Mouse (Mus musculus) kidney, adult 9 months (tissue): ENCODE results near the gene Zdhhc9.

ENCODE experiments used
- DNase-seq: peaks from one replicate; pipeline ENCODE4 v3.0.0; 2022

Gene Zdhhc9

DNA sequence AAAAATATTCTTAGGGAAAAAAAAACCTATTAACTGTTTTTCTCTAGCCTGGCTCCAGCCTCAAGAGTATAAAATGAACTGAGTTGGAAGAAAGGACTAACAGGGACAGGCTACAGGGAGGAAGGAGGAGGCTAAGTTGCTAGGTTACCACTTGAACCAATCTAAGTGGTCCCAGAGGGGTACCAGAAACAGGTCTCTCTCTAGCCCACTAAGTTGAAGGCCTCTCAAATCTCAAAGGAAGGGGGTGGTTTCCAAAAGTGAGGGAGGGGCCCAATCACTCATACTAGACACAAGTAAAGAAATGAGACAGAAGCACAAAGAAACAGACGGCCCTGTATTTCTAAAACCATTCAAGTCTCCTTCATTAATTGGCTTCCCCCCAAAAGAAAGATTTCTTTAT lies 38.8 kb downstream of the Zdhhc9 start:
- DNase-seq = no peak

DNA sequence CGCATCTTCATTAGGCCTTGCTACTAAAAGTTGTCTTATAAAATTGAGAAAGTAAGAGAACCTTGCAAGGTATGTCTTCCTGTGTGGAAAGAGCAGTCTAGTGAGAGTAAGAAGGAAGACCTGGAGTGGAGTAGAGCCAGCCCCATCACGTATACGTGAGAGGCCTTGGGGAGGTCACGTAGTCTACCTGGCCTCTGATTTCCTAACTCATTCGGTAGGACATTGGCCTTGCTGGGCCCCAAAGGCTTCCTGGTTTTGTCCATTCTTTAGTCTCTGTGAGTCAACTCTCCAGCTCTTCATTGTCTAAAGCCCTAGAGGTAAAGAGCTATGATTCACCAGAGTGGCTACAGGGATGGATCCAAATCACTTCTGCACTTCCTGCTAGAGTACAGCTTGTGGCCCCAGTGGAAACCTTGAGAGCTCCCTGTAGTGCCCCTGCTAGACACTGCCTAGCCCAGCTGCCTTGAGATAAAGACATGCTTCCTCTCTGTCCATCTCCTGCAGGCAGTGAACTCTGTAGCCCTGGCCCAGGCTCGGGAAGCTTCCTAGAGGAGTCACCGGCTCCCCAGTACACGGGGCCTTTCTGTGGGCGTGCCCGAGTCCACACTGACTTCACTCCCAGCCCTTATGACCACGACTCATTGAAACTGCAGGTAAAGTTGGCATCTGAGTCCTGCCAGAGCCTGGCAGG lies 50.3 kb downstream of the Zdhhc9 start:
- DNase-seq = no peak

DNA sequence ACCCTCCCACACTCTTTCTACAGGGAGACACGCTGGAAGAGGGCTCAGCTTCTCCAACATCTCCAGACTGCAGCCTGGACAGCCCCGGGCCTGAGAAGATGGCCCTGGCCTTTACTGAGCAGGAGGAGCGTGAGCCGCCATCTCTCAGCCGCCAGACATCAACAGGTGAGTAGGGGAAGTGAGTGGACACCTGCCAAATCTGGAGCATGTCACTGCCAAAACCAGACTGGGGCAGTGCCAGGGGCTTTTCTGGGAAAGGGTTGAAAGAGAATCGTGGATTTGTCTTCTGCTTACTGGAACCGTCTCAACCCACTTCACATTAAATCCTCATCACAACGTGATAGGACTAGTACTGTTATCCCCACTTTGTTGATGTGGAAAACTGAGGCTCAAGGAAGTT lies 51.3 kb downstream of the Zdhhc9 start:
- DNase-seq = no peak

DNA sequence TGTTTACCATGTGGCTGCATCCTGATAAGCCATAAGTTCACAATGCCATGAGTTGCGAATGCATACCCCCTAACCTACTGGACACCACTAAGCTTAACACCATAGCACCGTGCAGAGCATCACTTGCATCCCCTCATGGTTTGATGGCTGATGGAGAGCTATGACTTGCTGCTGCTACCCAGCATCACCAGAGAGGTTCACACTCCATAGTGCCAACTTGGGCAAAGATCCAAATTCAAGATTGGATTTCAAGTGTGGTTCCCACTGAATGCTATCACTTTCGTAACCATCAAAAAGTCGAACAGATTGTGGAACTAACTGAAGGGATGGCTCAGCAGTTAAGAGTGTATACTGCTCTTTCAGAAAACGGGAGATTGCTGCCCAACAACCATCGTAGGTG lies 53.2 kb downstream of the Zdhhc9 start:
- DNase-seq = no peak

DNA sequence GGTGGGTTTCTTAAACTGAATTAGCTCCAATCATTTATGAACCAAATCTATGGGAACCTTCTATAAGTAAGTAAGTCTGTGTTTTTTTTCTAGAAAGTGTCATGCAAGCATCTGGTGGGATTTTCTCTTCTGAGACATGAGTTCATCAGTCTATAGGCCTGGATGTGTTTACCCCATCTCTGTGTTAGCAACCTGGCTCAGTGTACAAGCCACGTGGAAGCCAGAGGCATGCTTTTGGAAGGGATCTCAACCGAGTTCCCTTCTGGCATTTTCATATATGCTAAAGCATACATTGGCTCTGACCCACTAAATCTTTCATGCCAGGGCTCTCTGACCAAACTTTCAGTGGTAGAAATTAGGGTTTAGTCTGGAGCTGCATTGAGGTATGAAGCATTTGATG lies 54.7 kb downstream of the Zdhhc9 start:
- DNase-seq = no peak

DNA sequence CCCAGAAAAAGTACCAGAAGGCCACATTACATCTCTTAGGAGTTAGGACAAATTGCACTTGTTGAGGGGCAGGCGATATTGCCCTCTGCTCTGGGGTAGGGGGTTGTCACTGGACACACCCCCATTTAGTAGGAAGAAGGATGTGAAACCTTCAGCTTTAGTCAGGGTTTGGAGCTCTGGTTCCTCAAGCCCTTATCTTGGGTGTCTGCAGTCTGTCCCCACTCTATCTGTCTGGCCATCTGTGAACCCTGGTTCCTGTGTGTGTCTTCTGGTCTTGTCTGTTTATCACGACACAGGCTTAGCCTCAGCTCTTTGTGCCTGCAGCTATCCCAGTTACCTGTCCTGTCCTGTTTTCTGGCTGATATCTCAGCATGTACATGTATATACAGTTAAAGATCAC lies 55.3 kb downstream of the Zdhhc9 start:
- no peak for DNase-seq

DNA sequence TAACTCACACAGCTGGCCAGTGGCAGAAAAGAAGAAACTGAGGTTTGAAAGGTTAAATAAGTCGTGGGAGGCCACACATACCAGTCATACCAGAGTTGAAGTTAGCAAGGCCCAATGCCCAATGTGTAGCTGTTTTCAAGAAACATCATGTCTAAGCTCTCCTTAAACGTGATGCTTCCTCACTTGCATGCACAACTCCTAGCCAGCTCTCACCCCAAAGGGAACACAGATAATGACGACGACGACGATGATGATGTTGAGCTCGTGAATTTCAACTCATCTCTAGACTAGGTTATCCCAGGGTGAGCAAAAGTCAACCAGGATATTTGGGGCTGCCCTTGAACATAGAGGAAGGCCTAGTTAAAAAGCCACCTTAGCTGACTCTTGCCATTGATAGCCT lies 56.6 kb downstream of the Zdhhc9 start:
- no peak for DNase-seq

DNA sequence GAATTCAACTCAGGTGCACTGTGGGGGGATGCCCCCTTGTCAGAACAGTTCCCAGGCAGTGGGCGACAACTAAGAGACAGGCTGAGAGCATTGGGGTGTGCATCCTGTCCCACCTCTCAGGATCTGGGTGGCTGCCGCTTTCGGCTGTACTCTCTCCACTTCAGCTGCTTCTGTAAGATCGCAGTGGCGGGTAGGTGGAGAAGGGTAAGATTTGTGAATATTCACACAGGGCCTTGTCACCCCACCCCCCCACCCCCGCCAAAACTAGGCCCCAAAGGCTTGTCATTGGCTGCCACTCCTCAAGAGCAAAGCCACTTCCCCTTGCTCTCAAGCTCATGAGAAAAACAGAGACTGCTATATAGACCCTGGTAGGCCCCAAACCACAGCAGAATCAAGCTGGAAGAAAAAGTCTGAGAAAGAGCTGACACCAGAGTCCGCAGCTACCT lies 60.9 kb downstream of the Zdhhc9 start:
- DNase-seq = no peak

DNA sequence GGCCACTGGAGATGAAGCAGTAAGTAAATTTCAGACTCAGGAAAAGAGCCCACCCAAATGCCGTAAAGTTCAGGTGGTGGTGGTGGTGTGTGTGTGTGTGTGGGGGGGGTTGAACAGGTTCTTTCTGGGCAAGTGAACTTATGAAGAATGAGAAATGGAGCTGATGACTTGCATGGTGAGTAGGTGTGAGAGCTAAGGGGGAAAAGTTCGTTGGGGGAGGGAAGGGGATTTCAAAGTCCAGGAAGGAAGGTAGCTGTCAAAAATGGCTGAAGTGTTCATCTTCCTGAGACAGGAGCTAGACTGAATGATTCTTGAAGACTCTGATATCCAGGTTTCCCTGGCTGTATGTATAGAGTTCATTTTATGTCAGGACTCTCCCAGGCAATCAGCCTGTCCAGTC lies 61.5 kb downstream of the Zdhhc9 start:
- no peak for DNase-seq

DNA sequence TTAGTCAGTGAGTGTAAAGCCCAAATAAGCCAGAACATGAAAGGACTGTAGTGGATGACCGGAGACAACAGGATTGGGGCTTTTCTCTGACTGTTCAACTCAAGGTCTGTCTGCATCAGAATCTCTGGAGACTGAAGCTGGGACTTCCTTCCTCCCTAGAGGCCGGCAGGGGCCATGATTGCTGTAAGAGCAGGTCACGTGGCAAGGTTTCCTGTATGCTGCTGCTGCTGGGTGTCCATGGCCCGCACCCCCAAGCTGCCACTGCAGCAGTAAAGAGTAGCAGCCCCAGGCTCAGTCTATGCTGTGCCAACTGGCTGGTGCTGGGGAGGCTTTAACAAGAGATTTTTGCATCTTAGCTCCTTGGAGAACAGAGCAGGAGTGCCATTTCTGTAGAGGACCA lies 62.4 kb downstream of the Zdhhc9 start, which contains the start of gene Sash3:
Gene Sash3, plus strand, starts transcription at position 175 of the 400 bp plus-strand sequence.
- DNase-seq = peak; percentile 13

DNA sequence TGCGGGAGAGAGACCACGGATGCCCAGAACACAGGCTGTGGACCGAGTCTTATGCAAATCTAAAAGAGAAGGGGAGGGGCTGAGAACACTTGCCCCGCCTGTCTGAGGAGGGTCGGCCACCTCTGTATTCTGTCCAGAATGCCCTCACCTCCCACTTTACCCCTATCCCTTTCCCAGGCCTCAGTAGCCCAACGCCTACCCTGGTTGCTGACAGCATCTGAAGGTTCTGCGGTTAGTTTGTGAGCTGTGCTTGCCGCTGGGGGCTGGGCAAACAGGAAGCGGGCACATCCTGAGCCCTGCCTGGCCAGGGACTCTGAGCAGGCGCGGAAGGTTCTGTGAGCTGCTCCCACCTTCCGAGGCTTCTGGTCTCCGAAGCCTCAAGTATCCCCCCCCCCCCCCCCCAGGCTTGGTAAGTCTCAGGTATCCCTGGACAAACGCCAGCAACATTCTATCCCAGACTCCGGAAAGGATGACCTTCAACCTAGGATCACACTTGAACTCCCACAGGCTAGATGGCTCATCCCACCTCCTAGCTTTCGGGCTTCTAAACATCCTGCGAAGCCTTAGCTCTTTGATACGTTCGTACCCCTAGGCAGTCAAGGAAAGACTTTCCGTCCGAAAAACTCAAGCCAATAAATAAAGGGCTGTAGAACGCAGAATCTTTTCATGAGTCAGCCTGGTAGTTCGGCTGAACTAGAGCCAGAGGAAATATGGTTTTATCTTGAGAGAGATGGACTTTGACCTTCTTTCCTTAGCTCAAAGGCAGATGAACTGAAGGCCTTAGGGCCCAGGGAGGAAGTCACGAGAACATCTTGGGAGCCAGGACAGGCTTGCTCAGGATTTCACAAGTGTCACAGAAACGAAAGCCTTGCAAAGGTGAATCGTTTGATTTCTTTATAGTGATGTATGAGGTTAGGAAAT lies 65.0 kb downstream of the Zdhhc9 start:
- peak; percentile 46 for DNase-seq

DNA sequence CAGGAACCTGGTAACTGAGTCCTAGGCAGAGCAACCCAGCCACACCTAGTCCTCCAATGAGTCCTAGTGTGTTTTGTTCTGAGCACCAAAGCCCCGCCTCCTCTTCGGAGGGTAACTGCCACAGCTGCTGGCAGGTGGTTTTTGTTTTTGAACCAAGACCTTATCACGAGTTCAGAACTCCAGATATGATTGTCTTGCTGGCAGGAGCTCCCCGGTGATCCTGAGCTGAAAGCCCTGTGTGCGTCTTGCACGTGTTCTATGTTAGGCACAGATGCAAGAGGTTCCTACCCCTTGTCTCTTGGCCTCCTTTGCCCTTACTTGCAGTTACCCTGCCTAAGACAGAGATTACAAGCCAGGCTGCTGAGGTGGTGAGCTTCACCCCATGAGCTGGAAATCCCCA lies 67.2 kb downstream of the Zdhhc9 start:
- DNase-seq = no peak

DNA sequence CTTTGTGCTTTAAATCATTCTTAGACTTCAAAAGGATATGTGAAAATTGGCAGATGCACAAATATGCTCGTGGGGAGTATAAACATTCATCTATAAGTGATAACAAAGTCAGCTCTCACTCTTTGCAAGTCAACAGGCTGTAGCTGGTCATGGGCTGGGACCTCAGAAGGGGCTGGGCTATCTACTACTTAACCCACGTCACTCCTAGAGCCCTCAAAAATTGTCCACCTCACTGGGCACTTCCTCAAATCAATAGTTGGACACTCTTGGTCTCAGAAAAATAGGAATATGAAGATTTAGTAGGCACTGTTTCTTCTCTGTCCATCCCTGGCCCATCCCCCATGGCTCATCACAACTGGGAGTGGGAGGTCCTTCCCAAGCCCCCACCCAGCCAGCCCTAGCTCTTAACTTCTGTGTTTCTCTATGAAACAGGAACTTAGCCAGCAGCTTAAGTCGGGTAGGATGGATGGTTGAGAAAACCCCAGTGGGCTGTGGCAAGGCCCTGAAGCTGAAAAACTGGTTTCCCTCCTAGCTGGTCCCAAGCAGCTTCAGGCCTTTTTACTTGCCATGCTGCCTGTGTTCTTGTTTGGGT lies 68.3 kb downstream of the Zdhhc9 start:
- DNase-seq = no peak

DNA sequence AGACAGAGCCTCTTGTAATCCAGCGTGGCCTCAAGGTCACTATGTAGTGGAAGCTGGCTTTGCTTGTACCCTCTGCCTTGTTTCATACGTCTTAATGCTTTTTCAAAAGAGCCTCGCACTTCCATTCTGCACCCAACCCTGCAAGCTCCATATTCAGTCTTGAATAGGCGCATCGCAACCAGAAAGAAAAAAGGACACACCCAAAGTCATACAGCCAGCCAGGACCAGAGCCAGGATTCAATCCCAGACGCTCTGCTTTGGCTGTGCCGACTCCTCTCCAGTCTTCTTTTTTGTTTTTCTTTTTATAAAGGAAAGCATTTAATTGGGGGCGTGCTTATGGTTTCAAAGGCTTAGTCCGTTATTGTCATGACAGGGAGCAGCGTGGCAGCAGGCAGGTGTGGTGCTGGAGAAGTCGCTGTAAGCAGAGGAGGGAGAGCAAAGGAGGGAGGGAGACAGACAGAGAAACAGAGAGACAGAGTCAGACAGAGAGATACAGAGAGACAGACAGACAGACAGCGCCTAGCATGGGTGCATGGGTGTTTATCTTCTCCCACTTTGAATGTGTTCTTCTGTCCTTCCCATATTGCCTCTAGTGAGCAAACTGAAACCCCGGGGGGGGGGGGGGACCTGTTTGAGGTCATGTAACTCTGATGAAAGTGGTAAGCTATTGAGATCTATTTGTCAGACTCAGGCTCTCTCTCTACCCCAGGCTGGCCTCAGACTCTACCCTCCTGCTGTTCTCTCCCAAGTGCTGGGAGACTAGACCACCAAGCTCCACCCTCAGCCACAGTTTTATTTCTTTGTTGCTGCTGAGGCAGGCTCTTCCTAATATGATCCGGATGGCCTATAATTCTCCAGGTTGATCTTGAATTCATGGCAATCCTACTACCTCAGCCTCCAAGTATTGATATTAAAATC lies 69.1 kb downstream of the Zdhhc9 start:
- no peak for DNase-seq

DNA sequence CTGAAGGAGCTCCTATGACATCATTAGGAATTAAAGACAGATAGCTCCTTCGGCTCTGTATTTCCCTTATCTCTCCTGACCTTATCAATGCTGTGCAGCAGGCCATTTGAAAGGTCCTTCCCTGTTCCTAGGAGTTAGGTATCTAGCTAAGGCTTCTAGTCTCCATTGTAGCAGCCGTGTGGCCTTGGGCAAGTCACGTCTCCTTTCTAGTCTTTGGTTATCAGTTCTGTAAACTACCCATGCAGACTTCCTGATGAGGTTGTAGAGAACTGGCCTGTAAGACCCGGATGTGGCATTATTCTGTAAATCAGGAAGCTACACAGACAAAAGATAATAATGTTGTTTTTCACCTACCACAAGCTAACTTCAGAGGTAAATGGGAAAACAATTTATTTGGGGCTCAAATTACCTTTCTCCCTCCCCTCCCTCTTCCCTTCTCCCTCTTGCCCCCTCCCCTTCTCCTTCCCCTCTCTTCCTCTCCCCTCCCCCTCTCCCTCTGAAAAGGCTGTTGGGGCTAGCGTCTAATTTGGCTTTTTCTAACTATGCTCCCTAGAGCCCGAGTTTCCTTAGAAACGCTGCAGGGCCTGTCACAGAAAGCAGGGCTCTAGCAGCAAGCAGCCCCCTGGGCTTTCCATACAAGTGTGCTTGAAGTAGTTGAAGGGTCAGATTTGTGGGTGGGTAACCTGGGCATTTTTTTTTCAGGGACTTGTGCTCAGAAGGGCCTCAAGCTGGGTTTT lies 70.0 kb downstream of the Zdhhc9 start:
- no peak for DNase-seq

DNA sequence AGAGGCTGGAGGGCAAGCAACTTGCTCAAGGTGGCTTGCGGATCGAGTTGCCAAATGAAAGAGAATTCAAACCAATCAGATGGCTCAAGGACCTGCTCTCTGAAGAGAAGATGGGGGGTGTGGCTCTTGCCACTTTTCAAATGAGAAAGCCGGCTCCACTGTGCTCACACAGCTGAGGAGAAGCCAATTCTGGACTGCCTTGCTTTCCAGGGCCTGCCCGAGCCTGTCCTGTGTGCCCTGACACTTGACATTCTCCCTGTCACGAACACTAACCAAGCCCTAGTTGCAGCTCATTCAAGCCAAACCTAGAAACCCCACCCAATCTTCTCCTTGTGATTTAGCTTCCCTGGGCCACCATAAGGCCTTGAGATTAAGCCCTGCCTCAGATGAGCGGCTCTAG lies 70.7 kb downstream of the Zdhhc9 start:
- DNase-seq = no peak

DNA sequence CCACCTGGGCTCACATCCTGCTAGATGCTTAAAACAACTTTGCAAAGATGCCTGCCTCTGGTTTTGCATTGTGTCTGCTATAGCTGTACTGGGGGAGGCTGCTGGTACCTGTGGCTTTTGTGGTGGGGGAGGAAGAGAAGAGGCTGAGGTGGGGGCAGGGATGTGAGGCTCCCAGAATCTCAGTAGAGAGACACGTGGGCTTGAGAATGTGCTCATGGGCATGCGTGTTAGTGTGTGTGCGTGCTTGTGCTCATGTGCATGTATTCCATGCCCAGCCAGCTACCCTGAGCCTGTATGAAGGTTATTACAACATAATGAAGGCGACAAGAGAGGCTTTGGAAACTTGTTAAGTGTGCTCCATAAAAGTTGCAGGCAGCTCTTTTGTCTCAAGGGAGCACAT lies 71.7 kb downstream of the Zdhhc9 start:
- no peak for DNase-seq

DNA sequence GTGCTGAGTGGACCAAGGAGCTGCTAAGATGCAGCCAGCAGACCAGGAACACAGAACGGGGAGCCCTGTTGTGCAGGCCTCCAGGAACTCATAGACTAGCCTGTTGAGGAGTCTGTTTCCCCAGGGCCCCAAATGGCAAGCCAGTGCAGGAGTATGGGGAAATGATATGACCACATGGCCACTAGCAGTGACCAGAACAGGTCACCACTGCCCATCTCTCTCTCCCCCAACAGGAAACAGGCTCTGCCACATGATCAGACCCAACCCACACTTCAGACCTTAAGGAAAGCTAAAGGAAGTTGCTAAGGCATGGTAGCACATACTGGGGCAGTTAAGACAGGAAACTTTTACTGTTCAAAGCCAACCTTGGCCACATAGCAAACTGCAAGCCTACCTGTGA lies 79.5 kb downstream of the Zdhhc9 start:
- DNase-seq = no peak

DNA sequence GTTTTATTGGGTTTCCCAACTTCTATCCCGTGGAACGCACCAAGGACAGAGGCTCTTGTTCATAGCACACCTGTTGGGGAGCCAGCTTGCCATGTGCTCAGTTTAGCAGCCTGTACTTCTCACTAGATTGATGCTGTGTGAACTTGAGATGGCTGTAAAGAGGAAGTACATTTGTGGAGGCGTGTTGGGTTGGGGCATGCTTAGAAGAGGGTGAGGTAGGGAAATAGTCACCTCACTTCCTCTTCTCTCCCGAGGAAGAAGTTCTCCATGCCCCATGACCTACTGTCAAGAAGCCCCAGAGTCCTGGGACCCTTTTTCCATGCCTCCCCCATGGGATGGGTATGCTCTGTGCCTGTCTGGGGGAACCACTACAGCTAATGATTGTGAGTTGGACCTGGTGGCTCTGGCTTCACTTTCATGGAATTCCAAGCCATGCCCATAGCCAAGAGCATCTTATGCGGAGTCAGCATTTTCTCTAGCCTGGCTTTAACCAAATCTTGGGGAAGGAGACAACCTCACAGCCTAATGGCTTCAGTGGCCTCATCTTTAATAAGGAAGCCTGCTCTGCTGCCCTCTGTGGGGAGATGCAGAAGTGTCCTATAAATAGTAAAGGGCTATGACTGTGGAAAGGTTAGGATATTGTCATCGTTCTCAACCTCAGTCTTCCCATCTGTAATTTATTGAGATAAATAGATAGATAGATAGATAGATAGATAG lies 81.0 kb downstream of the Zdhhc9 start:
- DNase-seq = no peak

DNA sequence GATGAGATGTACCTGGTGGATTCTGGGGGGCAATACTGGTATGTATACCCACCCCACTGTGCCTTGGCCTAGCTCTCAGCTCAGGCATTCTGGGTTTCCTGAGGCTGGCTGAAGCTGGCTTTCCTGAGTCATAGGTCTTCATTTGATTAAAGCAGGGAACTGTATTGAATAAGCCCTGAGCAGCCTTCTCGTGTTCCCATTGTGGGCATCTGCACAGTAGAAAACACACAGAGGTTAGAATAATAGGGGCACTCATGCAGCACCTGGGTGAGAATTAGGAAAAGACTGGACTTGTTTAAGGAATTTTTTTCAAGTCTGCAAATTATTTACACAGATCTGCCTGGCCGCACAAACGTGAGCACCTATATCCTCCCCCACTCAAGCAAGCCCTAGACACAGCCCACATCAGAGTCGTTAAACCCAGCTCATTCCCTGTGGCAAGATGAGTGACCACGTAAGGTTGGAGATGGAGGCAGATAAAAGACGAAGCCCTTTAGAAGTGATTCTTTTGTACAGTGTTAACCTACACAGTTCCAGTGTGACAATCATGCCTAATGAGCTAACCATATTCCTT lies 81.7 kb downstream of the Zdhhc9 start:
- no peak for DNase-seq
